27 mouse cellular contexts compared by ENCODE assay signal in genomic region chr11:20152107-20152901, GRCm38 (mm10). TPM values are rescaled to one million over a fixed set of nuclear protein-coding genes. Genes with fewer than 3 reads are reported as not detected.
DNase-seq lines count a peak whose midpoint lies in the region; ATAC-seq lines count a peak whose summit lies in the region.
"Had no signal": no experiment of that assay in that cellular context is flagged by ENCODE, and none has a peak within 500 bp of the region (broad histone marks: within the 10 kb centered on the region; RNA-seq: fewer than 3 reads in every experiment).

No protein-coding gene starts in this region.

- H3K36me3 ChIP-seq in intestine, embryonic 16.5 days (ENCODE audit: control insufficient read depth, insufficient read depth, low read length) = no peaks in the 10 kb centered on the region
- no peaks in the 10 kb centered on the region for H3K36me3 ChIP-seq in intestine, embryonic 15.5 days
- H3K36me3 ChIP-seq in megakaryocyte, embryonic 14.5 days (replicated peaks; ENCODE audit: low read length) = no peaks in the 10 kb centered on the region
- H3K36me3 ChIP-seq in hindbrain, embryonic 11.5 days (ENCODE audit: control insufficient read depth, insufficient read depth, low read length) = no peaks in the 10 kb centered on the region
- H3K36me3 ChIP-seq: heart, embryonic 10.5 days; heart, embryonic 15.5 days; hindbrain, embryonic 12.5 days; liver, embryonic 12.5 days had no signal

- no peaks in the 10 kb centered on the region for H3K27me3 ChIP-seq in intestine, embryonic 16.5 days (replicated peaks; ENCODE audit: control insufficient read depth, insufficient read depth, low read length)
- no peaks in the 10 kb centered on the region for H3K27me3 ChIP-seq in intestine, embryonic 15.5 days (replicated peaks)
- H3K27me3 ChIP-seq in megakaryocyte, embryonic 14.5 days (replicated peaks) = peaks cover 6% of the 10 kb centered on the region
- no peaks in the 10 kb centered on the region for H3K27me3 ChIP-seq in hindbrain, embryonic 11.5 days (ENCODE audit: control insufficient read depth, insufficient read depth, low read length)
- H3K27me3 ChIP-seq: forebrain, embryonic 13.5 days; heart, embryonic 15.5 days; hindbrain, embryonic 12.5 days; liver, embryonic 12.5 days had no signal

- H3K4me1 ChIP-seq in intestine, embryonic 16.5 days (ENCODE audit: control insufficient read depth, insufficient read depth, low read length) = no peaks in the 10 kb centered on the region
- H3K4me1 ChIP-seq in intestine, embryonic 15.5 days (replicated peaks) = no peaks in the 10 kb centered on the region
- peaks cover 8% of the 10 kb centered on the region; the same call in 1 of the 2 replicates for H3K4me1 ChIP-seq in megakaryocyte, embryonic 14.5 days
- no peaks in the 10 kb centered on the region for H3K4me1 ChIP-seq in hindbrain, embryonic 11.5 days (replicated peaks; ENCODE audit: control insufficient read depth, insufficient read depth, low read length)
- H3K4me1 ChIP-seq: forebrain, embryonic 13.5 days; heart, embryonic 10.5 days; heart, embryonic 15.5 days; hindbrain, embryonic 12.5 days; liver, embryonic 12.5 days had no signal

- 79% methylated on average over 4 of the region's 4 CpGs for WGBS in intestine, embryonic 16.5 days
- WGBS in intestine, embryonic 15.5 days = 80% methylated on average over 4 of the region's 4 CpGs
- WGBS in hindbrain, embryonic 11.5 days = 88% methylated on average over 4 of the region's 4 CpGs

- H3K9ac ChIP-seq in intestine, embryonic 16.5 days (ENCODE audit: low read depth, low read length) = no peak overlapping the region
- H3K9ac ChIP-seq in intestine, embryonic 15.5 days = no peak overlapping the region
- H3K9ac ChIP-seq in hindbrain, embryonic 11.5 days (ENCODE audit: low read depth, low read length) = no peak overlapping the region
- H3K9ac ChIP-seq: forebrain, embryonic 13.5 days; heart, embryonic 15.5 days; hindbrain, embryonic 12.5 days; liver, embryonic 12.5 days; liver, postnatal 0 days had no signal

- H3K27ac ChIP-seq in intestine, embryonic 16.5 days (ENCODE audit: low read length) = no peak overlapping the region
- H3K27ac ChIP-seq in intestine, embryonic 15.5 days = no peak overlapping the region
- H3K27ac ChIP-seq in hindbrain, embryonic 11.5 days (ENCODE audit: low read depth, low read length) = no peak overlapping the region
- H3K27ac ChIP-seq: forebrain, embryonic 13.5 days; heart, embryonic 10.5 days; heart, embryonic 15.5 days; hindbrain, embryonic 12.5 days; hindbrain, postnatal 0 days; liver, embryonic 12.5 days had no signal

- DNase-seq in left cerebral cortex, postnatal 10 days (ENCODE audit: extremely low spot score in 1 of 2, low spot score in 2 of 2) = no peak
- DNase-seq in hindbrain, embryonic 11.5 days (ENCODE audit: low spot score) = no peak
- DNase-seq: adrenal gland, postnatal 25 days; cerebellum, adult 11-12 months; cerebellum, postnatal 14 days; gastrocnemius, postnatal 14 days; kidney, adult 18-20 months; kidney, postnatal 4 days; left cerebral cortex, postnatal 4 days; liver, postnatal 0 days; lung, postnatal 36 days; midbrain, embryonic 14.5 days; right cerebral cortex, postnatal 25 days; spleen, adult 18-20 months; thymus, adult 18-20 months; thymus, postnatal 36 days had no signal

- H3K4me3 ChIP-seq in intestine, embryonic 16.5 days (ENCODE audit: low read length) = no peak overlapping the region
- no peak overlapping the region for H3K4me3 ChIP-seq in intestine, embryonic 15.5 days (replicated peaks)
- H3K4me3 ChIP-seq in megakaryocyte, embryonic 14.5 days (replicated peaks) = peak overlapping the region; percentile 28
- H3K4me3 ChIP-seq in hindbrain, embryonic 11.5 days (ENCODE audit: low read depth, low read length) = no peak overlapping the region
- H3K4me3 ChIP-seq: forebrain, embryonic 13.5 days; heart, embryonic 10.5 days; heart, embryonic 15.5 days; hindbrain, embryonic 12.5 days; liver, embryonic 12.5 days had no signal

- H3K4me2 ChIP-seq in intestine, embryonic 16.5 days (ENCODE audit: low read depth, low read length) = no peak overlapping the region
- H3K4me2 ChIP-seq in intestine, embryonic 15.5 days (replicated peaks) = no peak overlapping the region
- H3K4me2 ChIP-seq in hindbrain, embryonic 11.5 days (replicated peaks; ENCODE audit: low read depth, low read length) = no peak overlapping the region
- H3K4me2 ChIP-seq: forebrain, embryonic 13.5 days; heart, embryonic 15.5 days; hindbrain, embryonic 12.5 days; liver, embryonic 12.5 days had no signal

- intact Hi-C loops in left cerebral cortex, postnatal 10 days (cut with DNase I) = no loop called here

- ATAC-seq in intestine, embryonic 16.5 days = peak; percentile 56
- ATAC-seq in intestine, embryonic 15.5 days = no peak
- ATAC-seq in megakaryocyte, adult 5-6 weeks (ENCODE audit: poor library complexity, severe bottlenecking) = no peak
- 0 out of 2 replicates have a peak, but pooled peaks have one; percentile 22 for ATAC-seq in megakaryocyte-erythroid progenitor cell, adult 5-6 weeks (replicated peaks; ENCODE audit: low FRiP score, low TSS enrichment, poor library complexity, severe bottlenecking)
- no peak for ATAC-seq in hindbrain, embryonic 11.5 days (ENCODE audit: low FRiP score)
- ATAC-seq: forebrain, embryonic 13.5 days; hindbrain, postnatal 0 days; liver, embryonic 12.5 days; liver, postnatal 0 days had no signal

- no peaks in the 10 kb centered on the region for H3K9me3 ChIP-seq in intestine, embryonic 16.5 days (ENCODE audit: control insufficient read depth, low read length)
- no peaks in the 10 kb centered on the region for H3K9me3 ChIP-seq in intestine, embryonic 15.5 days
- peaks cover 5% of the 10 kb centered on the region for H3K9me3 ChIP-seq in megakaryocyte, embryonic 14.5 days
- no peaks in the 10 kb centered on the region for H3K9me3 ChIP-seq in hindbrain, embryonic 11.5 days (ENCODE audit: control insufficient read depth, low read length)
- H3K9me3 ChIP-seq: forebrain, embryonic 13.5 days; heart, embryonic 15.5 days; hindbrain, embryonic 12.5 days; liver, embryonic 12.5 days had no signal

RNA-seq across cellular contexts. Expression of gene Actr2, which starts 39.6 kb away (rescaled TPM):
- 113 and 120 TPM in 2 replicates for polyA plus RNA-seq in intestine, embryonic 16.5 days (2015; fragmentation: Nextera tagmentation; extraction: Ambion mirVana)
- 114 and 135 TPM in 2 replicates for polyA plus RNA-seq in intestine, embryonic 15.5 days (2015; fragmentation: Nextera tagmentation; extraction: Ambion mirVana)
- 26.1 TPM in 1 of 2 replicates, not detected in the other for polyA plus RNA-seq in megakaryocyte, embryonic 14.5 days (2012; ENCODE audit: insufficient read depth, low replicate concordance)
- 366 and 385 TPM in 2 replicates for total RNA-seq in megakaryocyte, adult 5-6 weeks (2015)
- 356 and 454 TPM in 2 replicates for total RNA-seq in megakaryocyte, adult 5-6 weeks (2017)
- 87.7 and 120 TPM in 2 replicates for total RNA-seq in megakaryocyte-erythroid progenitor cell, adult 5-6 weeks (2014; fragmentation: Nextera tagmentation)
- total RNA-seq in megakaryocyte-erythroid progenitor cell, adult 5-6 weeks (2017) = 176 and 182 TPM in 2 replicates
- total RNA-seq in left cerebral cortex, postnatal 10 days (2021) = 100 to 1,000 TPM; 316 to 321 TPM
- 81.6 and 86.7 TPM in 2 replicates for polyA plus RNA-seq in hindbrain, embryonic 11.5 days (2014; fragmentation: Nextera tagmentation; extraction: Ambion mirVana)

RNA-seq across cellular contexts. Expression of gene Rab1a, which starts 48.9 kb away (rescaled TPM):
- polyA plus RNA-seq in intestine, embryonic 16.5 days (2015; fragmentation: Nextera tagmentation; extraction: Ambion mirVana) = 368 and 403 TPM in 2 replicates
- polyA plus RNA-seq in intestine, embryonic 15.5 days (2015; fragmentation: Nextera tagmentation; extraction: Ambion mirVana) = 329 and 363 TPM in 2 replicates
- 6.5 and 33.5 TPM in 2 replicates for polyA plus RNA-seq in megakaryocyte, embryonic 14.5 days (2012; ENCODE audit: insufficient read depth, low replicate concordance)
- 180 and 218 TPM in 2 replicates for total RNA-seq in megakaryocyte, adult 5-6 weeks (2015)
- 91.3 and 119 TPM in 2 replicates for total RNA-seq in megakaryocyte, adult 5-6 weeks (2017)
- total RNA-seq in megakaryocyte-erythroid progenitor cell, adult 5-6 weeks (2014; fragmentation: Nextera tagmentation) = 69.5 and 81.8 TPM in 2 replicates
- total RNA-seq in megakaryocyte-erythroid progenitor cell, adult 5-6 weeks (2017) = 61.2 and 68.1 TPM in 2 replicates
- total RNA-seq in left cerebral cortex, postnatal 10 days (2021) = 100 to 1,000 TPM; 223 to 228 TPM
- polyA plus RNA-seq in hindbrain, embryonic 11.5 days (2014; fragmentation: Nextera tagmentation; extraction: Ambion mirVana) = 273 TPM in 2 replicates

Comparison
In these comparisons a context has a peak if more than half of its experiments do, and no peak if none do; other contexts are left out.
1. ATAC-seq: peak in intestine, embryonic 16.5 days (single experiment) and megakaryocyte-erythroid progenitor cell, adult 5-6 weeks (single experiment); none in intestine, embryonic 15.5 days (single experiment), megakaryocyte, adult 5-6 weeks (single experiment) and hindbrain, embryonic 11.5 days (single experiment).